Mouse (Mus musculus) liver, postnatal 0 days (tissue): ENCODE measurements around the gene Gcnt3.

Experiments used
- CTCF ChIP-seq: sonication (generic); IDR thresholded peaks from 2 replicates; pipeline ENCODE4 v1.5.1; 2016; ENCODE audit warnings: antibody characterized with exemption, low read depth
- EP300 ChIP-seq: IDR thresholded peaks from 2 replicates; pipeline ENCODE4 v1.6.1; 2016; ENCODE audit warnings: antibody characterized with exemption, low read depth, mild to moderate bottlenecking

- TF ChIP-seq EP300 (0 out of 2 replicates have a peak, but pooled peaks have one; percentile 50), CTCF (no peak)
These were observed 25.4 kb downstream of the Gcnt3 start, which contains the start of gene Gtf2a2 for GRCm38 (mm10) chr9:70012408-70012901.
